Mouse (Mus musculus): Measurements from ENCODE around the gene Taok3.

- no peak for TF ChIP-seq POLR2A (IDR thresholded peaks at IDR 0.05; ENCODE audit: low read depth, low read length)
- no peak for TF ChIP-seq CTCF (conservative IDR thresholded peaks at IDR 0.05 in 1 of 2, IDR thresholded peaks at IDR 0.05 in 1 of 2; ENCODE audit: low read depth in 2 of 2, low read length in 2 of 2)
- no peak for TF ChIP-seq MYC (IDR thresholded peaks at IDR 0.05; ENCODE audit: low read depth, low read length)
- TF ChIP-seq KAT2A (IDR thresholded peaks at IDR 0.05; ENCODE audit: insufficient replicate concordance, low read length), result no peak
- TF ChIP-seq BHLHE40 (IDR thresholded peaks at IDR 0.05; ENCODE audit: low read depth, low read length), result no peak
- TF ChIP-seq TBP (conservative IDR thresholded peaks at IDR 0.05; ENCODE audit: low read depth, low read length), result no peak
- TF ChIP-seq NELFE (IDR thresholded peaks at IDR 0.05; ENCODE audit: low read depth, low read length), result no peak
- no peak for TF ChIP-seq POLR2AphosphoS2 (IDR thresholded peaks at IDR 0.05; ENCODE audit: low read depth, low read length)
- no peak for TF ChIP-seq MAFK (IDR thresholded peaks at IDR 0.05; ENCODE audit: insufficient replicate concordance, low read length)
- no peak for TF ChIP-seq E2F4 (IDR thresholded peaks at IDR 0.05; ENCODE audit: insufficient replicate concordance, low read depth, low read length)
Observed at GRCm38 (mm10) chr5:117123102-117123501, 3.2 kb downstream of the Taok3 start.
